Mouse (Mus musculus) gastrocnemius, postnatal 14 days (tissue): ENCODE results near the gene Ptprb. TPM values are rescaled to one million over a fixed set of nuclear protein-coding genes. Genes with fewer than 3 reads are reported as not detected.
A peak's percentile ranks its signal among the peaks of the same experiment; 100 is the strongest.

Source experiments
- DNase-seq: peaks from one replicate; pipeline ENCODE4 v3.0.0; 2021; ENCODE audit warnings: mixed read lengths
- intact Hi-C: fragments of 180-260 bp; cut with DNase I; formaldehyde crosslinking; loops from one replicate; pipeline ENCODE4 v1.15.1; 2025; ENCODE audit warnings: low total_unique reads
- total RNA-seq, 2 experiments: library from RNA; stranded (reverse); gene quantifications; 2 replicates each; pipeline ENCODE4 v1.2.3; 2021

Gene Ptprb
- total RNA-seq, 2 experiments from 2014 or later, result 38.6 to 50.3 TPM

DNA sequence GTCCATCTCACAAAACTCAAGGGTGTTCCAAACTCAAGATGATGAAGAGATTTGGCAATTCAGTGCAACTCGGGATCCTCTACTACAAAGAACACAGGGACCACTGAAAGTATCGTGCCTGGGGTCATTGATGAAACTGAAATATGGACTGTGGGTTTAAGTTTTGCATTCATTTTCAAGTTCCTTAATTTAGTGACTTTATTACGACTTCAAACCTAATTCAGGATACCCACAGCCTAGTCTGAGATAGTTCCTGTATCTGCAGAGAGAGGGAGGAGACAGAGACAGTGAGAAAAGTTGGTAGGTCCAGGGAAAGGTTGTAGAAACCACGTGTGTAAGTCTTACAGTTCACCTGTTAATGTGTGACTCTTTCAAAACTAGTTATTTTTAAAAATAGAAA is 15.2 kb downstream of the Ptprb start:
- no peak for DNase-seq
- intact Hi-C loops, result no loop called here

DNA sequence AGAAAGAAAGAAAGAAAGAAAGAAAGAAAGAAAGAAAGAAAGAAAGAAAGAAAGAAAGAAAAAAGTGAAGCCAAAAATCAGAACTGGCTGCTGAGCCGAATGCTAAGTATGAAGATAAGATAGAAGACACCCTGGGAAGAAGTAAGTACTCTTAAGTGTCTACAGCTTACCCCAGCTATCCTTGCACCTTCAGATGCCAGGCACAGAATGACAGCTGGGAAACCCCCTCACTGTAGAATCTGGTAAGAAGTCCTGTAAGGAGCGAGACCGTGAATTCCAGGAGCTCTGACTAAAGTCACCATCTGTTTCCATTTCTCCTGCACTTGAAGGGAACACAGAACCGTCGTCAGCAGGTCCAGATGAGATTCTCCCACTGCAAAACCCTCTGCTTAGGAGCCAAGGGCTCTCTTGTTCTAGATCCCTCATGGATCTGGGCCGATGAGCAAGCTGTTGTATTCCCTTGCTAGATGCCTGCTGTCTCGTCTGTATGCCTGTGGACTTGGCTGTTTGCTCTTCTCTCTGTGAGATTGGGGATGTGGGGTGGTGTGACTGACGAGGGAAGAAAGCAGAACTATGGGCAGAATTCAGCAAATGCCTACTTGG is 15.9 kb downstream of the Ptprb start:
- intact Hi-C loops, result no loop called here
- DNase-seq, result no peak

GRCm38 (mm10) chr10:116296439-116296838 is 21.1 kb downstream of the Ptprb start:
- intact Hi-C loops, result no loop called here
- DNase-seq, result no peak

- no peak for DNase-seq
- intact Hi-C loops, result no loop called here
Observed at GRCm38 (mm10) chr10:116297854-116298253, 22.5 kb downstream of the Ptprb start.

DNA sequence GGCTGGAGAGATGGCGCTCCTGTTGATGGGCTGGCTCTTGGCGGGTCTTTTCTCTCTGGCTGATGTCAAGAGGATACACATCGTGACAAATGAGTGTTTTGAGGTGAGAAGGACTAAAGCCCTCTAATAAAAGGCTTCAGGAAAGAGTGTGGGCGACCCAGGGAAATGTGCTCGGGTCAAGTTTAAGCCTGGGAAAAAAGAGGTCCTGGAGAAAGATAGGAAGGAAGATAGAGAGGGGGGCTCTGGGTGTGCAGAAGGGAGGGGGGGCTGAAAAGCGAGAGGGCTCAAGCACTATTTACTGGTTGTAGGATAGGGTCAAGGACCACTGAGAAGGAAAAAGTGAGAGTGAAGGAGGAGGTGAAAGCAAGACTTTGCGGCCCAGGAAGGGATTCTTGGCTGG is 25.5 kb downstream of the Ptprb start:
- no peak for DNase-seq
- intact Hi-C loops, result no loop called here

- intact Hi-C loops, result no loop called here
- DNase-seq, result peak; percentile 26
Observed at GRCm38 (mm10) chr10:116301258-116301657, 25.9 kb downstream of the Ptprb start.

- no peak for DNase-seq
- intact Hi-C loops, result no loop called here
Observed at GRCm38 (mm10) chr10:116304355-116304754, 29.0 kb downstream of the Ptprb start.

DNA sequence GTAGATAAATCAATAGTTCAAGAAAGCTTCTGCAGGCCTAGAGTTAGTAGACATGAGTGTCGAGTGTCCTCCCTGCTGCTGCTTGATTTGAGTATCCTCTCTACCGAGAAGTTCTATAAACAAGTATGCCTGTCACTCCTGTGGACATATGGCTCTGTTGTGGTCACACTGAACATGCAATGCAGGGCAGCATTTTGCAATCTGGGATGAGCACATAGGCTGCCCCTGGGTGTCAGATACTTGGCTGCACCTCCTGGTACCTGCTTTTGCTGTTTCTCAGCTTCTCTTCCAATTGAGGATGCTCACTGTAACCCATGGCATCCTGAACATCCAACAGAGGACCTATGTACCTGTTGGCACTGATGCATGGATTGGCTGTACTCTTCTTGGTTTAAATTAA is 34.1 kb downstream of the Ptprb start:
- intact Hi-C loops, result no loop called here

DNA sequence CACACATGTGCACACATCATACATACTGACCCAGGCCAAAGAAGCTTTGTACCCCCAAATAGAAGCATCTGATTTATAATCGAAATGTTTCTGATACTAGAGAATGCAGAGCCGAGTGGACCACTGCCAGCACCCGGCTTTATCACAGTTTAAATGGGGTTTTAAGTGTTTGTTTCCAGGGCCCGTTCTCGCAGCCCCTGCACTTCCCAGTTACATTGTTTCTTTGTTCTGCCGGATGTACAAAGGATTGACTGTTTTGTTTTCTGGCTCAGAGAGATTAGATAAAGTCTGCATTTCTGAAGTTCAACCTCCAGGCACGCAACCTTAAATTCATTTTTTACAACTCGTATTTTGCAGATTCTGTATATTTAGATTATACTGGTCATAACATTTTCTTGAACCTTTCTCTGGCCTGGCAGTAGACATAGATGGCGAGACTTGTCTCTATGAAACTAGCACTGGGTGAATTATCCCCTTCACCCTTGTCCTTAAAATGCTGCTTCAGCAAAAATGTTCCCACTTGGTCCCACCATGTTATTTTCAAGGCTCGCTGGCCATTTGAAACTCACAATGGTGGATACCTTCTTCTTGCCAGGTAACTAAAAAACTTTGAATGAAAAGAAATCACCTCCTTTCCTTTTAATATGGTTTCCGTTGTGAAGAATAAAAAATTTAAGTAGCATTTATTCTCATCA is 35.3 kb downstream of the Ptprb start:
- intact Hi-C loops, result no loop called here
- DNase-seq, result no peak

More for the DNA sequence above, 34.1 kb downstream of the Ptprb start:
- DNase-seq, result no peak

- intact Hi-C loops, result no loop called here
- DNase-seq, result peak; percentile 70
Observed at GRCm38 (mm10) chr10:116319246-116319645, 43.9 kb downstream of the Ptprb start.

- DNase-seq, result no peak
- intact Hi-C loops, result no loop called here
Observed at GRCm38 (mm10) chr10:116329086-116329485, 53.8 kb downstream of the Ptprb start.

DNA sequence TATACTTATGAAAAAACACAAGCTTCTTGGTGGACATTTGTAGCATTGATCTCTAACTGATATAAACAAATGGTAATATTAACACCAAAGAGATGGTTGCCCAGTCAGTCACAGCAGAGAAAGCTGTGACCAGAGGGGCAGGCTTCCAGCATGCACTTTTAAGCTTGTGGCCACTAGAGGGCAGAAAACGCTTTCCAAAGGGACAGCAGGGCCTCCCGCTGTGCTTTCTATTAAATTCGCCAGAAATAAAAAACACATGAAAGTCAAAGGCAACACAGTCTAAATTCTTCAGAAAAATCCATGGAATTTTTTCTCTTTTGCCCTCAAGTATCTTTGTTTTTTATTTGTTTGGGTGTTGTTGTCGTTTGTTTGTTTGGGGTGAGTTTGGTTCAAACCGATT is 55.1 kb downstream of the Ptprb start:
- peak; percentile 73 for DNase-seq
- intact Hi-C loops, result loop anchor here (5.0 kb wide), 1 partner anchor 517 kb away; no protein-coding TSS in a partner anchor

GRCm38 (mm10) chr10:116330961-116331510 is 55.7 kb downstream of the Ptprb start:
- DNase-seq, result peak; percentile 10
- intact Hi-C loops, result loop anchor here (5.0 kb wide), 1 partner anchor 516 kb away; no protein-coding TSS in a partner anchor

GRCm38 (mm10) chr10:116333666-116334065 is 58.3 kb downstream of the Ptprb start:
- DNase-seq, result no peak
- intact Hi-C loops, result loop anchor here (5.0 kb wide), 1 partner anchor 514 kb away; no protein-coding TSS in a partner anchor

DNA sequence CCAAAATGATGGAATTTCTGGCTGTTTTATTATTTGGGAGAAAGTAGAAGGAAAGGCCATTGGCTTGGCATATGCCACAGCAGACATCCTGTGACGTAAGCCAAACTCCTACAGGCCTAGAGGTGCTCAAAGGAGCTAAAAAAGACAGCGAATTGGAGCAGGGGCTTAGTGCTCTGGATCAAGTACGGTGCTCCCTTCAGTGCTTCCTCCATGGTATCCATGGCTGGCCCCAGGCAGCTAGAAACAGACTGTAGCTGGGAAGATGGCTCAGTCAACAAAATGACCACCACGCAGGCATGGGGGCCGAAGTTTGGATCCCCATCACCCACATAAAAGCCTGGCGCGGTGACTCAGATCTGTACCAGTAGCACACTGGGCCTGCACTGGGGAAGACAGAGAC is 58.8 kb downstream of the Ptprb start:
- no peak for DNase-seq
- intact Hi-C loops, result loop anchor here (5.0 kb wide), 1 partner anchor 513 kb away; no protein-coding TSS in a partner anchor

DNA sequence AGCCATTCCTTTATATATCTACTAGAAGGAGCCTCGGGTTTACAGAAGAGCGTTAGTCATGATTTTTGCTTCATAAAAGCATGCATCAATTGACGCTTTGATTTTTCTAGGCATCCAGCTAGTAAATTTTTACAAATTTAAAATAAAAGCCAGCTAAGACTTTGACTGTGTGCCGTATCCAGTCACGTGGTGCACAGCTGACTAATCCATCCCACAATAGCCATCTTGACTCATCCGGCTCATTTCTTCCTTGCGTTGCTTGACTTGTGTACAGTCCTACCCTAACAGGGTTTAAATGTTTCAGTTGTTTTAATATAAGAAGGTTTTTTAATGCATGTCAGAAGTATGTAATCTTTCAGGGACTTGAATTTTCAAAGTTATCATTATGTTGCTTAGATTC is 60.0 kb downstream of the Ptprb start:
- intact Hi-C loops, result no loop called here

DNA sequence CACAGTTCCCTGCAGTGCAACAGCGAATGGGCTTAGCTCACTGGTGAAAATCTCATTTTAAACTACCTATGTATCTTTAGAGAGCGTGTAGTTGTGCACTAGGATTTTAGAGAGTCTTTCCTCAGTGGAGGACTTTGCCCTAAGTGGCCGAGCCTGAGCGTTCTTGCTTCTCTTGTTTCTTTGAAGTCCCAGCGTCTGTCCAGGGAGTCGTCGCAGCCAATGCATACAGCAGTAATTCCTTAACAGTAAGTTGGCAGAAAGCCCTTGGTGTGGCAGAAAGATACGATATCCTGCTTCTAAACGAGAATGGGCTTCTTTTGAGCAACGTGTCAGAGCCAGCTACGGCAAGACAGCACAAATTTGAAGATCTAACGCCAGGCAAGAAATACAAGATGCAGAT is 65.9 kb downstream of the Ptprb start:
- no peak for DNase-seq
- intact Hi-C loops, result no loop called here

More for the DNA sequence above, 60.0 kb downstream of the Ptprb start:
- DNase-seq, result no peak

GRCm38 (mm10) chr10:116346618-116347184 is 71.4 kb downstream of the Ptprb start:
- intact Hi-C loops, result no loop called here
- DNase-seq, result no peak

DNA sequence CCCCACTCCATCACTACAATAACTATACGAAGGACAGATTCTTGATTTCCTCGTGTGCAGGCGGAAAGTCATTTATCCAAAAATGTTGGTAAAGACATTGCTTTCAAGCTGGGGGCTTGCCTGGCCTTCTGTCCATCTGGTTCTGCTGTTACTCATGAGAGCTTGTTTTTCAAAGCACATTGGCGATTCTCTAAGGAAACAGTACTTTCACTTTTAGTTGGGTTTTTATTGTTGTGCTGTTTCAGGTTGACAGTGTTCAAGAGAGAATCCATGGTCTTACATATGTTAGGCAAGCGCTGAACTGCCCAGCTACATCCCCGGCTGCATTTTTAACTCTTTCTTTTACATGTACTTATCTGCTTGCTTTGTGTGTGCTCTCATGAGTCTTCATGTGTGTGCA is 73.7 kb downstream of the Ptprb start:
- no peak for DNase-seq
- intact Hi-C loops, result no loop called here

- no peak for DNase-seq
- intact Hi-C loops, result no loop called here
Observed at GRCm38 (mm10) chr10:116350532-116350931, 75.2 kb downstream of the Ptprb start.

- no peak for DNase-seq
Observed at GRCm38 (mm10) chr10:116354372-116354771, 79.0 kb downstream of the Ptprb start.

More at GRCm38 (mm10) chr10:116354372-116354771, 79.0 kb downstream of the Ptprb start:
- intact Hi-C loops, result no loop called here
